Mouse (Mus musculus) liver, postnatal 0 days (tissue): ENCODE measurements at regions not wholly inside any gene's neighbourhood (a gene's known extent, or its start where the extent isn't known, plus 50 kb on each side); places are given as distances from the start of the nearest gene placed in this dataset.
A peak's percentile ranks its signal among the peaks of the same experiment; 100 is the strongest.

Source experiments
- ATAC-seq: fragments of 200-750 bp; cut with Nextera tagmentation; 2 replicates; pipeline ENCODE4 v1.8.0; 2017; ENCODE audit warnings: mild to moderate bottlenecking, moderate library complexity
- DNase-seq: peaks from one replicate; pipeline ENCODE4 v3.0.0-alpha.2; 2016
- H3K27ac ChIP-seq: fragments of 300-500 bp; sonication (generic); 2 replicates; pipeline ENCODE4 v1.5.1; 2014; ENCODE audit warnings: antibody characterized with exemption, moderate library complexity, mild to moderate bottlenecking, low read depth
- H3K27me3 ChIP-seq: fragments of 300-500 bp; sonication (generic); 2 replicates; pipeline ENCODE4 v1.6.1; 2014; ENCODE audit warnings: low read length, control low read depth, mixed read lengths; ENCODE audit not compliant: insufficient read depth
- H3K36me3 ChIP-seq: fragments of 300-500 bp; sonication (generic); replicated peaks from 2 replicates; pipeline ENCODE4 v1.6.1; 2014; ENCODE audit warnings: mild to moderate bottlenecking, control low read depth, low read length, moderate library complexity, mixed read lengths; ENCODE audit not compliant: insufficient read depth
- H3K4me1 ChIP-seq: fragments of 300-500 bp; sonication (generic); 2 replicates; pipeline ENCODE4 v1.6.1; 2014; ENCODE audit warnings: antibody characterized with exemption, mild to moderate bottlenecking, control low read depth; ENCODE audit not compliant: insufficient read depth
- H3K4me2 ChIP-seq: fragments of 300-500 bp; sonication (generic); 2 replicates; pipeline ENCODE4 v1.6.1; 2014; ENCODE audit warnings: low read depth, mild to moderate bottlenecking, low read length, moderate library complexity, mixed read lengths
- H3K4me3 ChIP-seq: fragments of 300-500 bp; sonication (generic); 2 replicates; pipeline ENCODE4 v1.5.1; 2014; ENCODE audit warnings: low read depth, low read length
- H3K9ac ChIP-seq: fragments of 300-500 bp; sonication (generic); replicated peaks from 2 replicates; pipeline ENCODE4 v1.6.1; 2014; ENCODE audit warnings: mild to moderate bottlenecking, moderate library complexity
- H3K9me3 ChIP-seq: fragments of 300-500 bp; sonication (generic); 2 replicates; pipeline ENCODE4 v1.6.1; 2016; ENCODE audit warnings: mild to moderate bottlenecking, control low read depth, low read length, mixed read lengths
- CTCF ChIP-seq: sonication (generic); IDR thresholded peaks from 2 replicates; pipeline ENCODE4 v1.5.1; 2016; ENCODE audit warnings: antibody characterized with exemption, low read depth
- EP300 ChIP-seq: IDR thresholded peaks from 2 replicates; pipeline ENCODE4 v1.6.1; 2016; ENCODE audit warnings: antibody characterized with exemption, low read depth, mild to moderate bottlenecking
- WGBS: fragments of 180-500 bp; shearing (Covaris S2); extraction: QIAGEN DNeasy Blood & Tissue Kit; methylation state at CpG from one replicate; pipeline ENCODE4 v1.1.7; 2014; ENCODE audit not compliant: insufficient replicate concordance; 5-methylcytosine and 5-hydroxymethylcytosine counted together

- 82% methylated on average over 9 of the region's 9 CpGs for WGBS
- DNase-seq (no peak), ATAC-seq (no peak)
- no peak overlapping the region for H3K4me2 ChIP-seq
- no peak overlapping the region for H3K9ac ChIP-seq
- no peaks in the 10 kb centered on the region for H3K9me3 ChIP-seq
- H3K36me3 ChIP-seq: no peaks in the 10 kb centered on the region
- TF ChIP-seq EP300: no peak
- TF ChIP-seq CTCF: no peak
- H3K27ac ChIP-seq: no peak overlapping the region
- no peaks in the 10 kb centered on the region for H3K4me1 ChIP-seq
- H3K4me3 ChIP-seq: no peak overlapping the region
- no peaks in the 10 kb centered on the region for H3K27me3 ChIP-seq
Observed at GRCm38 (mm10) chr13:110754548-110754947, 359.7 kb downstream of the Plk2 start.

GRCm38 (mm10) chr13:110756877-110757276 is 362.0 kb downstream of the Plk2 start:
- no peak overlapping the region for H3K4me2 ChIP-seq
- no peaks in the 10 kb centered on the region for H3K4me1 ChIP-seq
- no peaks in the 10 kb centered on the region for H3K27me3 ChIP-seq
- H3K9me3 ChIP-seq: no peaks in the 10 kb centered on the region
- ATAC-seq (no peak), DNase-seq (no peak)
- H3K27ac ChIP-seq: no peak overlapping the region
- no peak overlapping the region for H3K4me3 ChIP-seq
- H3K36me3 ChIP-seq: no peaks in the 10 kb centered on the region
- no peak for TF ChIP-seq EP300
- no peak for TF ChIP-seq CTCF
- WGBS: 69% methylated on average over 2 of the region's 2 CpGs
- H3K9ac ChIP-seq: no peak overlapping the region

GRCm38 (mm10) chr13:110769210-110769609 is 374.4 kb downstream of the Plk2 start:
- Histone ChIP-seq H3K4me1 (no peaks in the 10 kb centered on the region), H3K4me2 (no peak overlapping the region), H3K9me3 (no peaks in the 10 kb centered on the region), H3K4me3 (no peak overlapping the region), H3K36me3 (no peaks in the 10 kb centered on the region), H3K27me3 (no peaks in the 10 kb centered on the region), H3K9ac (no peak overlapping the region), H3K27ac (no peak overlapping the region)
- no peak for TF ChIP-seq CTCF
- TF ChIP-seq EP300: no peak
- ATAC-seq (peak; percentile 58), DNase-seq (no peak)

- Histone ChIP-seq H3K27ac (no peak overlapping the region), H3K4me2 (no peak overlapping the region), H3K36me3 (no peaks in the 10 kb centered on the region), H3K27me3 (no peaks in the 10 kb centered on the region), H3K4me3 (no peak overlapping the region), H3K4me1 (no peaks in the 10 kb centered on the region), H3K9ac (no peak overlapping the region), H3K9me3 (no peaks in the 10 kb centered on the region)
- DNase-seq (no peak), ATAC-seq (no peak)
- TF ChIP-seq CTCF: no peak
- TF ChIP-seq EP300: no peak
Observed at GRCm38 (mm10) chr13:110775251-110775650, 380.4 kb downstream of the Plk2 start.

- H3K4me2 ChIP-seq: no peak overlapping the region
- TF ChIP-seq CTCF (no peak), EP300 (no peak)
- no peaks in the 10 kb centered on the region for H3K9me3 ChIP-seq
- no peaks in the 10 kb centered on the region for H3K27me3 ChIP-seq
- WGBS: 74% methylated on average over 12 of the region's 12 CpGs
- DNase-seq: no peak
- no peaks in the 10 kb centered on the region for H3K36me3 ChIP-seq
- no peak overlapping the region for H3K4me3 ChIP-seq
- no peak overlapping the region for H3K27ac ChIP-seq
- no peak overlapping the region for H3K9ac ChIP-seq
- no peak for ATAC-seq
- H3K4me1 ChIP-seq: no peaks in the 10 kb centered on the region
Observed at GRCm38 (mm10) chr13:110784162-110784785, 389.4 kb downstream of the Plk2 start.

- H3K4me1 ChIP-seq: no peaks in the 10 kb centered on the region
Observed at GRCm38 (mm10) chr13:110784822-110785221, 390.0 kb downstream of the Plk2 start.

GRCm38 (mm10) chr13:110798313-110798712 is 403.5 kb downstream of the Plk2 start:
- H3K36me3 ChIP-seq: no peaks in the 10 kb centered on the region
- H3K9ac ChIP-seq: no peak overlapping the region
- ATAC-seq (no peak), DNase-seq (no peak)
- no peak overlapping the region for H3K4me2 ChIP-seq
- H3K27me3 ChIP-seq: no peaks in the 10 kb centered on the region
- H3K9me3 ChIP-seq: no peaks in the 10 kb centered on the region
- H3K4me1 ChIP-seq: no peaks in the 10 kb centered on the region
- no peak overlapping the region for H3K4me3 ChIP-seq
- no peak for TF ChIP-seq CTCF
- TF ChIP-seq EP300: no peak
- WGBS: 21% methylated on average over 7 of the region's 7 CpGs
- H3K27ac ChIP-seq: no peak overlapping the region

More at GRCm38 (mm10) chr13:110784822-110785221, 390.0 kb downstream of the Plk2 start:
- no peak for DNase-seq
- Histone ChIP-seq H3K27me3 (no peaks in the 10 kb centered on the region), H3K4me2 (no peak overlapping the region), H3K4me3 (no peak overlapping the region), H3K27ac (no peak overlapping the region), H3K36me3 (no peaks in the 10 kb centered on the region), H3K9me3 (no peaks in the 10 kb centered on the region), H3K9ac (no peak overlapping the region)
- ATAC-seq: no peak
- WGBS: 77% methylated on average over 5 of the region's 5 CpGs
- TF ChIP-seq CTCF (no peak), EP300 (no peak)
